Mouse (Mus musculus) left cerebral cortex, postnatal 25 days (tissue): ENCODE measurements around the gene Prpf39. TPM values are rescaled to one million over a fixed set of nuclear protein-coding genes. Genes with fewer than 3 reads are reported as not detected.

ENCODE experiments used
- DNase-seq, 2 experiments: peaks; one replicate each; pipeline ENCODE4 v3.0.0; 2022; ENCODE audit warnings: low spot score in 2 of 2, mixed read lengths in 1 of 2
- intact Hi-C: fragments of 180-260 bp; cut with DNase I; formaldehyde crosslinking; loops from one replicate; pipeline ENCODE4 v1.15.1; 2025
- total RNA-seq, 2 experiments: library from RNA; stranded (reverse); gene quantifications; 2 replicates each; pipeline ENCODE4 v1.2.3; 2021

Gene Prpf39
- total RNA-seq, 2 experiments from 2014 or later: 35.3 to 40.5 TPM

DNA sequence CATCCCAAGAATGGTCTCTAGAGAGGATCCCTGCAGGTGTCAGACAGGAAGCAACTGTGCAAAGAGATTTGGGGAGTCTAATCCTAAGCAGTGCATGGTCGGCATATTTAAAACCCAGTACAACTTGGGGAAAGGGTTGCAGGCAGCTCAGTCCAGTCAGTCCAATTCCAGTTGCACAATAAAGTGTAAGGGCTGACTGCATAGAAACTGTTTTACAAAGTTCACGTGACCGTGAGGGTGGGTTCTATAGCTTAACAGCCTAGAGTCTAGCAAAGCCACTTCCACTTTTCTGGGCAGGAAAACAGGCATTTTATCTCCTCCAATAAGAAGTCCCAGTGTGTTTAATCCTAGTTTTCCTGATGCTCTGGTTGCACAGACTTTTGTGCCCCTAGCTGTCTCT, 75.4 kb downstream of the Prpf39 start:
- no peak for DNase-seq
- intact Hi-C loops: no loop called here

GRCm38 (mm10) chr12:65112811-65113210, 76.7 kb downstream of the Prpf39 start:
- intact Hi-C loops: no loop called here
- peak in 1 of 2 experiments; percentile 80 for DNase-seq

Other genes starting within 250 kb of the Prpf39 start
- 10 to 100 TPM; 15.4 to 18.6 TPM for gene Gm527, start 118.4 kb upstream of the Prpf39 start, total RNA-seq
- gene Klhl28, start 70.8 kb upstream of the Prpf39 start, total RNA-seq: 10 to 100 TPM; 24.2 to 24.5 TPM
- 10 to 100 TPM; 55.8 to 56.7 TPM for gene Togaram1, start 70.5 kb upstream of the Prpf39 start, total RNA-seq
- 100 to 1,000 TPM; 169 to 191 TPM for gene Fkbp3, start 37.7 kb downstream of the Prpf39 start, total RNA-seq
- gene Fancm, start 39.3 kb downstream of the Prpf39 start, total RNA-seq: 10 to 100 TPM; 10.9 to 13.0 TPM
- under 1 TPM; 0.39 to 0.48 TPM for gene Mis18bp1, start 136.3 kb downstream of the Prpf39 start, total RNA-seq
- not detected for gene Wdr20rt, start 189.2 kb downstream of the Prpf39 start, total RNA-seq